Mouse (Mus musculus) gastrocnemius, postnatal 4 days (tissue): ENCODE results near the gene Gm960. TPM values are rescaled to one million over a fixed set of nuclear protein-coding genes. Genes with fewer than 3 reads are reported as not detected.

ENCODE experiments used
- DNase-seq, 2 experiments: peaks; one replicate each; pipeline ENCODE4 v3.0.0; 2021 to 2022; ENCODE audit warnings: low spot score in 2 of 2, mixed read lengths in 2 of 2
- total RNA-seq, 2 experiments: library from RNA; stranded (reverse); gene quantifications; 2 replicates each; pipeline ENCODE4 v1.2.3; 2021

Gene Gm960
- total RNA-seq, 2 experiments from 2014 or later, result not detected

- no peak for DNase-seq
Observed at GRCm38 (mm10) chr19:4712156-4712780, 13.8 kb upstream of the Gm960 start.

- no peak for DNase-seq
Observed at GRCm38 (mm10) chr19:4711601-4712155, 13.2 kb upstream of the Gm960 start.

- no peak for DNase-seq
Observed at GRCm38 (mm10) chr19:4711098-4711600, 12.7 kb upstream of the Gm960 start, which contains the start of gene Sptbn2. Gene Sptbn2 (plus strand): TSS chr19:4711167.

- no peak for DNase-seq
Observed at GRCm38 (mm10) chr19:4708765-4709164, 10.3 kb upstream of the Gm960 start.

GRCm38 (mm10) chr19:4701221-4701620, 2.8 kb upstream of the Gm960 start:
- DNase-seq, result no peak

- DNase-seq, result no peak
Observed at GRCm38 (mm10) chr19:4700656-4701055, 2.2 kb upstream of the Gm960 start.

GRCm38 (mm10) chr19:4699821-4700220, 1.4 kb upstream of the Gm960 start:
- DNase-seq, result no peak

- no peak for DNase-seq
Observed at GRCm38 (mm10) chr19:4698856-4699255, 388 bp upstream of the Gm960 start.

GRCm38 (mm10) chr19:4697721-4698120, 747 bp downstream of the Gm960 start:
- no peak for DNase-seq

GRCm38 (mm10) chr19:4697121-4697520, 1.3 kb downstream of the Gm960 start:
- DNase-seq, result no peak

- DNase-seq, result no peak
Observed at GRCm38 (mm10) chr19:4694346-4694745, 4.1 kb downstream of the Gm960 start.

GRCm38 (mm10) chr19:4672401-4672800, 26.1 kb downstream of the Gm960 start:
- no peak for DNase-seq

- no peak for DNase-seq
Observed at GRCm38 (mm10) chr19:4670776-4671175, 27.7 kb downstream of the Gm960 start.

GRCm38 (mm10) chr19:4666815-4667214, 31.7 kb downstream of the Gm960 start:
- DNase-seq, result no peak

- no peak for DNase-seq
Observed at GRCm38 (mm10) chr19:4658156-4658555, 40.3 kb downstream of the Gm960 start.

- DNase-seq, result no peak
Observed at GRCm38 (mm10) chr19:4646917-4647492, 51.5 kb downstream of the Gm960 start.

- no peak for DNase-seq
Observed at GRCm38 (mm10) chr19:4644271-4644670, 54.2 kb downstream of the Gm960 start.

GRCm38 (mm10) chr19:4635986-4636385, 62.5 kb downstream of the Gm960 start:
- DNase-seq, result no peak

GRCm38 (mm10) chr19:4628819-4629218, 69.6 kb downstream of the Gm960 start:
- peak in 1 of 2 experiments; percentile 54 for DNase-seq

- peak in 1 of 2 experiments; percentile 49 for DNase-seq
Observed at GRCm38 (mm10) chr19:4625829-4626535, 72.5 kb downstream of the Gm960 start.

- peak; percentile 86 to 93 for DNase-seq
Observed at GRCm38 (mm10) chr19:4625179-4625828, 73.2 kb downstream of the Gm960 start, which contains the start of gene Rce1. Gene Rce1 (minus strand): TSS chr19:4625641.
